ENCODE assay signal across 26 mouse cellular contexts in the genomic region with DNA sequence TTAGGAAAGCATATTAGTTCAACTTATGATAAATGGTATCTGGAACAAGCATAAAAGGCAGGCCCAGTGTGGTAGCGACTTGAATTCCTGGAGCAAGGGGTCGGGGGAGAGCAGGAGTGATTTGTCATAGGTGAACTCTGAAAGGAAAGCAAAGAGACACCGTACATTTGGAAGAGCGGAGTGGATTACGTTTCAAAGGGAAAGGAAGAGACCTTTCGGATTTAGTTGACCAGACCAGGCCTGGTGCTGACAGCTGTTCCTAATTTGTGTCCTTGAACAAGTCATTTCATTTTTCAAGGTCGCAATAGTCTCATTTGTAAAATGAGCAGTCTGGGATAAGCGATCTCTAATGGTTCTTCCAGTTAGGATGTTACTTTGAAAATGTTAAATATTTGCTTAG. TPM values are rescaled to one million over a fixed set of nuclear protein-coding genes. Genes with fewer than 3 reads are reported as not detected.
DNase-seq lines count a peak whose midpoint lies in the region; ATAC-seq lines count a peak whose summit lies in the region.
"Had no signal": no experiment of that assay in that cellular context is flagged by ENCODE, and none has a peak within 500 bp of the region (broad histone marks: within the 10 kb centered on the region; RNA-seq: fewer than 3 reads in every experiment).

No protein-coding gene starts in this region.

- H3K4me1 ChIP-seq in heart, embryonic 12.5 days (replicated peaks): no peaks in the 10 kb centered on the region
- H3K4me1 ChIP-seq: embryonic facial prominence, embryonic 15.5 days; forebrain, embryonic 10.5 days; heart, embryonic 10.5 days; heart, embryonic 15.5 days; intestine, embryonic 15.5 days had no signal

- H3K27me3 ChIP-seq in heart, embryonic 12.5 days (replicated peaks): no peaks in the 10 kb centered on the region
- H3K27me3 ChIP-seq: CH12.LX; embryonic facial prominence, embryonic 15.5 days; heart, embryonic 15.5 days; intestine, embryonic 15.5 days had no signal

- no peaks in the 10 kb centered on the region for H3K36me3 ChIP-seq in heart, embryonic 12.5 days
- H3K36me3 ChIP-seq: embryonic facial prominence, embryonic 15.5 days; forebrain, embryonic 10.5 days; heart, embryonic 10.5 days; heart, embryonic 15.5 days; intestine, embryonic 15.5 days had no signal

- no peak overlapping the region for H3K4me3 ChIP-seq in heart, embryonic 12.5 days
- H3K4me3 ChIP-seq: embryonic facial prominence, embryonic 15.5 days; erythroblast, embryonic 14.5 days; forebrain, embryonic 10.5 days; heart, embryonic 10.5 days; heart, embryonic 15.5 days; intestine, embryonic 15.5 days had no signal

- no peak for ATAC-seq in heart, embryonic 12.5 days (ENCODE audit: insufficient number of reproducible peaks, low FRiP score)
- ATAC-seq: activated CD4-positive, CD25-positive, alpha-beta regulatory T cell, adult 4 months; forebrain, embryonic 14.5 days; intestine, embryonic 15.5 days; Patski had no signal

- no peaks in the 10 kb centered on the region for H3K9me3 ChIP-seq in heart, embryonic 12.5 days (replicated peaks)
- H3K9me3 ChIP-seq: embryonic facial prominence, embryonic 15.5 days; forebrain, embryonic 10.5 days; heart, embryonic 10.5 days; heart, embryonic 15.5 days; intestine, embryonic 15.5 days had no signal

- intact Hi-C loops in gastrocnemius, postnatal 14 days (cut with DNase I; ENCODE audit: low total_unique reads): no loop called here

- no peak overlapping the region for H3K4me2 ChIP-seq in heart, embryonic 12.5 days
- H3K4me2 ChIP-seq: embryonic facial prominence, embryonic 15.5 days; heart, embryonic 15.5 days; hindbrain, embryonic 14.5 days; intestine, embryonic 15.5 days had no signal

- DNase-seq in heart, adult 11 months: peak; percentile 34
- DNase-seq in embryo, embryonic 10.5 days (ENCODE audit: low spot score): peak; percentile 46
- DNase-seq in embryo, embryonic 9.5 days (ENCODE audit: extremely low spot score): peak; percentile 8
- peak; percentile 62 for DNase-seq in mesoderm, embryonic 11.5 days (ENCODE audit: low read depth, low spot score)
- no peak for DNase-seq in layer of hippocampus, adult 8-10 months (ENCODE audit: low spot score in 2 of 2)
- DNase-seq in gastrocnemius, postnatal 14 days: no peak
- DNase-seq: adrenal gland, adult 8-10 months; cerebellum, adult 11-12 months; cerebellum, adult 9-10 months; cerebellum, postnatal 25 days; gastrocnemius, postnatal 36 days; heart, adult 18-20 months; heart, postnatal 14 days; kidney, adult 18-20 months had no signal

- 73% methylated on average over 8 of the region's 8 CpGs for WGBS in heart, embryonic 12.5 days

- H3K9ac ChIP-seq in heart, embryonic 12.5 days: no peak overlapping the region
- H3K9ac ChIP-seq: embryonic facial prominence, embryonic 15.5 days; heart, embryonic 15.5 days; hindbrain, embryonic 14.5 days; intestine, embryonic 15.5 days had no signal

- H3K27ac ChIP-seq in heart, embryonic 12.5 days (ENCODE audit: poor library complexity, severe bottlenecking): no peak overlapping the region
- H3K27ac ChIP-seq: embryonic facial prominence, embryonic 15.5 days; forebrain, embryonic 10.5 days; heart, embryonic 10.5 days; heart, embryonic 15.5 days; hindbrain, embryonic 14.5 days; intestine, embryonic 15.5 days had no signal

RNA-seq across cellular contexts. Expression of a gene that starts 19.2 kb away (rescaled TPM):
- polyA plus RNA-seq in heart, embryonic 12.5 days (2016; fragmentation: Nextera tagmentation; extraction: Ambion mirVana): 30.1 and 32.6 TPM in 2 replicates
- 10 to 100 TPM; 48.7 to 62.3 (median 50.6) TPM for total RNA-seq in layer of hippocampus, adult 8-10 months (2022)
- total RNA-seq in gastrocnemius, postnatal 14 days (2021): 1 to 10 TPM; 4.1 to 5.1 TPM
- total RNA-seq: CH12.LX had no signal
- polyA plus RNA-seq: activated CD4-positive, CD25-positive, alpha-beta regulatory T cell, adult 4 months; erythroblast, embryonic 14.5 days; Patski had no signal

Comparison
In these comparisons a context has a peak if more than half of its experiments do, and no peak if none do; other contexts are left out.
1. DNase-seq: peak in heart, adult 11 months (single experiment), embryo, embryonic 10.5 days (single experiment), embryo, embryonic 9.5 days (single experiment) and mesoderm, embryonic 11.5 days (single experiment); none in layer of hippocampus, adult 8-10 months (0 of 2) and gastrocnemius, postnatal 14 days (single experiment).
2. RNA of a gene that starts 19.2 kb away (total RNA-seq): 48.7 to 62.3 TPM in layer of hippocampus, adult 8-10 months; 4.1 to 5.1 TPM in gastrocnemius, postnatal 14 days; every median in the first group is over 4 times any median in the second.